Comparison of ENCODE assay signal across 11 mouse cellular contexts in the genomic region with DNA sequence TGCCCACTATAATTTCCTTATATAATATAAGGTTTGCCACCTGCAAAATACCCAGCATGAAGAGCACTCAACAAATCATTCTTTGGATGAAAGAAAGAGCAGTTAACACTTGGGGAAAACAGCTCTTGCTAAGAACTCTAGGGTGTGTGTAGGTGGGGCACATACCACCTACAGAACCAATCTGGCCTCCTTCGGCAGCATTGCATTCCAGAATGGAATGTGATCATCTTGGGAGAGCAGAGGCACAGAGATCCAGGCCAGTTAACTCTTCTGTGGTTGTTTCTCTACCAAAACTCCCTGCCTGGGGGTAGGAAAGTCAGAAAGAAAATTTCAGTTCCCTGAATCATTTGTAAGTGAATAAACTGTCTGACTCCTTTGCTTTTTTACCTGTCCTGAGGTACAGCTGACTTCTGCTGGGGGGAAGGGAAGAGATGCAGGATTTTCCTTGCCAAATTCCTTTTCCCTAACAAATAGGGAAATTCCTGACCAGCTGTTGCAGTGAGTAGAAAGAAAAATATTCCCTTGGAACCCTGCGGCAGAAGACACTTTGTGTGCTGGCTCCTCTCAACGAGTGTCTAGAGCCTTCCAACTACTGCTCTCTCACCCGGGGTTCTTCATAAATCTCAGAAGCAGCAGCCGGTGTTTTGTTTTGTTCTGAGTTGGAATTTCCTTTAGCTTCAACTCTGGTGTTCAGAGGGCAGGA.
A peak's percentile ranks its signal among the peaks of the same experiment; 100 is the strongest.
DNase-seq lines count a peak whose midpoint lies in the region; ATAC-seq and TF ChIP-seq lines count a peak whose summit lies in the region.
"Had no signal": no experiment of that assay in that cellular context is flagged by ENCODE, and none has a peak within 500 bp of the region (broad histone marks: within the 10 kb centered on the region; RNA-seq: fewer than 3 reads in every experiment).

No protein-coding gene starts in this region.

- H3K27ac ChIP-seq in lung, postnatal 0 days (ENCODE audit: low read length): peak overlapping the region; percentile 69
- peak overlapping the region; percentile 17 for H3K27ac ChIP-seq in small intestine, adult 2 months (ENCODE audit: insufficient read depth, low read depth, low read length)
- H3K27ac ChIP-seq: liver, embryonic 15.5 days had no signal

- ATAC-seq in lung, postnatal 0 days: peak; percentile 84
- peak; percentile 60 for ATAC-seq in Patski

- no peak overlapping the region for H3K9ac ChIP-seq in lung, postnatal 0 days (replicated peaks; ENCODE audit: low read depth)
- H3K9ac ChIP-seq: liver, embryonic 15.5 days had no signal

- peak; percentile 4 for DNase-seq in kidney, adult 9 months
- no peak for DNase-seq in kidney, adult 8-10 months
- DNase-seq in lung, postnatal 0 days (ENCODE audit: low spot score): peak; percentile 80
- no peak for DNase-seq in lung, postnatal 36 days
- DNase-seq in Patski (ENCODE audit: low read depth, low spot score): no peak
- no peak for DNase-seq in adrenal gland, postnatal 10 days
- no peak for DNase-seq in adrenal gland, postnatal 25 days
- DNase-seq: heart, postnatal 10 days had no signal

- WGBS in lung, postnatal 0 days: 23% methylated on average over 5 of the region's 5 CpGs
- WGBS in small intestine, adult 2 months: 53% methylated on average over 5 of the region's 5 CpGs

- no peaks in the 10 kb centered on the region for H3K27me3 ChIP-seq in lung, postnatal 0 days (replicated peaks; ENCODE audit: insufficient read depth, low read length)
- no peaks in the 10 kb centered on the region for H3K27me3 ChIP-seq in Patski
- no peaks in the 10 kb centered on the region for H3K27me3 ChIP-seq in small intestine, adult 2 months (ENCODE audit: control insufficient read depth, insufficient read depth, low read length)
- H3K27me3 ChIP-seq: liver, embryonic 15.5 days had no signal

- TF ChIP-seq CTCF in lung, postnatal 0 days (IDR thresholded peaks at IDR 0.05): peak; percentile 19; the same call in 1 of the 2 replicates
- TF ChIP-seq CTCF in Patski (IDR thresholded peaks at IDR 0.05): peak; percentile 11
- no peak for TF ChIP-seq CTCF in small intestine, adult 2 months (IDR thresholded peaks at IDR 0.05; ENCODE audit: extremely low read depth, insufficient read length, insufficient replicate concordance, low read depth, low read length)

- POLR2A ChIA-PET in Patski (lab: Charles Lee): interaction anchor here (0.6 kb wide), 1 partner anchor 125 kb away, joined by 3 read pairs; no protein-coding TSS in a partner anchor

- no peaks in the 10 kb centered on the region for H3K36me3 ChIP-seq in lung, postnatal 0 days (ENCODE audit: insufficient read depth, low read length)
- no peaks in the 10 kb centered on the region for H3K36me3 ChIP-seq in small intestine, adult 2 months (ENCODE audit: control insufficient read depth, insufficient read depth, low read length)
- H3K36me3 ChIP-seq: G1E; liver, embryonic 15.5 days had no signal

- in situ Hi-C loops in Patski (cut with MboI; ENCODE audit: low pct_unique_long_range_greater_than_20kb): no loop called here

- no peak overlapping the region for H3K4me3 ChIP-seq in lung, postnatal 0 days (ENCODE audit: low read depth, low read length)
- H3K4me3 ChIP-seq in small intestine, adult 2 months (ENCODE audit: low read depth, low read length): no peak overlapping the region
- H3K4me3 ChIP-seq: liver, embryonic 15.5 days had no signal

- CTCF ChIA-PET in Patski (lab: Charles Lee): interaction anchor here (1.4 to 1.8 kb wide), 2 partner anchors 16 to 112 kb away, joined by 3 to 6 read pairs; no protein-coding TSS in a partner anchor

- TF ChIP-seq EP300 in lung, postnatal 0 days (IDR thresholded peaks at IDR 0.05): peak; percentile 68; the same call in 1 of the 2 replicates

- peaks cover 19% of the 10 kb centered on the region for H3K4me1 ChIP-seq in lung, postnatal 0 days (ENCODE audit: insufficient read depth, low read depth, low read length)
- H3K4me1 ChIP-seq in small intestine, adult 2 months (ENCODE audit: control insufficient read depth, insufficient read depth, insufficient read length, low read length): peaks cover 2% of the 10 kb centered on the region; the same call in 1 of the 2 replicates

- H3K9me3 ChIP-seq in lung, postnatal 0 days (ENCODE audit: low read length): no peaks in the 10 kb centered on the region
- H3K9me3 ChIP-seq: G1E; liver, embryonic 15.5 days had no signal

- no peak overlapping the region for H3K4me2 ChIP-seq in lung, postnatal 0 days (replicated peaks; ENCODE audit: low read depth, low read length)
- H3K4me2 ChIP-seq: liver, embryonic 15.5 days had no signal

- no peak for TF ChIP-seq POLR2A in small intestine, adult 2 months (IDR thresholded peaks at IDR 0.05; ENCODE audit: low read depth, low read length)

Comparison
In these comparisons a context has a peak if more than half of its experiments do, and no peak if none do; other contexts are left out.
1. DNase-seq: peak in kidney, adult 9 months (single experiment) and lung, postnatal 0 days (single experiment); none in kidney, adult 8-10 months (0 of 2), lung, postnatal 36 days (single experiment), Patski (single experiment), adrenal gland, postnatal 10 days (single experiment) and adrenal gland, postnatal 25 days (single experiment).